Mouse (Mus musculus): ENCODE data around the gene Kcnj4.

DNA sequence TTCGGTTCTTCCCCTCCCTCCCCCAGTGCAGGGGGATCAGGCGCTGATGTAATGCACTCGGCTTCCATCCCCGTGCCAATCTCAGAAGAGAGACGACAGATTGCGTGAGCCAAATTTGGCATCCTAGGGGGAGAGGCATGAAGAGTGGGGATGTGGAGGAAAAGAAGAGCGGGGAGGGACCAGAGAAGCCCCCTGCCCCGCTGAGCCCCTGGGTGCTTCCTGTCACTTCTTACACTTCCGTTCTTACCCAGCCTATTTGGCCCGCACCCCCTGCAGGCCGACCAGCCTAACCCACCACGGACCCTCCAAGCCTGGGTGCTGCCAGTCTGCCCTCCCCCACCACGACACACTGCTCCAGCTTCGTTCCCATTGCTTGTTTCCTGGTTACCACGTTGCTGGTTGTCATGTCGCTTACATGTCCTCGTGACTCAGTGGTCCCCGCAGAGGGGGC lies 2.1 kb downstream of the Kcnj4 start:
- TF ChIP-seq EP300 (IDR thresholded peaks at IDR 0.05; ENCODE audit: low read depth): no peak
- TF ChIP-seq CTCF (IDR thresholded peaks at IDR 0.05; ENCODE audit: low read depth): no peak
